ENCODE assay signal across 13 mouse cellular contexts in the genomic region with DNA sequence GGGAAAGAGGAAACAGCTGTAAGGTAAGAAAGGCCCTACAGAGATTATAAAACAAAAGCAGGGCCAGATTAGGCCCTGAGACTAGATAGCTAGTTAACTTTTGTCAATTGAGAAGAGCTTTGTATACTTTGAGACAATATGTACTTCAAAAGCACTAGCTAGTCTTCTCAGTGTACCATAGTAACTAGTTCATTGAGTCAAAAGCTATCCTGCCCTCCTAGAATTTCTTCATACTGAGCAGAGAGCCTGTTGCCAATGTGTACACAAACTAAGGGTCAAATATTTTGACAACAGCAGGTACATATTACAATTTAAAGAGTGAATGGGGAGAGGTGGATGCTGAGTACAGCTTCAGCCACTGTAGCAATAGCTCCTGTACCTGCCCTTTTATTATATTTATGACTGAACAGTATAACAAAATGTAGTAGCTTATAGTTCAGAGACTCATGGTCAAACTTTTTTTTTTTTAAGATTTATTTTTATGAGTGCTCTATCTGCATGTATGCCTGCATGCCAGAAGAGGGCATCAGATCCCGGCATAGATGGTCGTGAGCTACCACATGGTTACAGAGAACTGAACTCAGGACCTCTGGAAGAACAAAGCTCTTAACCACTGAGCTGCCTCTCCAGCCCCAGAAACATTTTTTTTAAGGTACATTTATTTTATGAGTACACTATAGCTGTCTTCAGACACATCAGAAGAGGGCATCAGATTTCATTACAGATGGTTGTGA. TPM values are rescaled to one million over a fixed set of nuclear protein-coding genes. Genes with fewer than 3 reads are reported as not detected.
DNase-seq lines count a peak whose midpoint lies in the region; ATAC-seq and TF ChIP-seq lines count a peak whose summit lies in the region.
"Had no signal": no experiment of that assay in that cellular context is flagged by ENCODE, and none has a peak within 500 bp of the region (broad histone marks: within the 10 kb centered on the region; RNA-seq: fewer than 3 reads in every experiment).

No protein-coding gene starts in this region.

- H3K36me3 ChIP-seq in lung, embryonic 14.5 days (ENCODE audit: insufficient read depth), result no peaks in the 10 kb centered on the region
- H3K36me3 ChIP-seq: heart, embryonic 12.5 days; hindbrain, embryonic 13.5 days had no signal

- H3K4me3 ChIP-seq in lung, embryonic 14.5 days (ENCODE audit: low read depth, low read length), result no peak overlapping the region
- H3K4me3 ChIP-seq: heart, embryonic 12.5 days; hindbrain, embryonic 13.5 days had no signal

- H3K4me2 ChIP-seq in lung, embryonic 14.5 days, result no peak overlapping the region
- H3K4me2 ChIP-seq: heart, embryonic 12.5 days; hindbrain, embryonic 13.5 days had no signal

- no peaks in the 10 kb centered on the region for H3K9me3 ChIP-seq in lung, embryonic 14.5 days (ENCODE audit: low read depth, low read length)
- H3K9me3 ChIP-seq: heart, embryonic 12.5 days; hindbrain, embryonic 13.5 days had no signal

- peak; percentile 66 for DNase-seq in heart, adult 11 months
- DNase-seq in heart, adult 9 months (ENCODE audit: low spot score in 2 of 2), result no peak
- DNase-seq in lung, embryonic 14.5 days, result no peak
- no peak for DNase-seq in lung, postnatal 36 days
- peak; percentile 44 for DNase-seq in ES-CJ7 (ENCODE audit: low read depth, low spot score)
- DNase-seq in induced T-regulatory cell, adult 2 months (ENCODE audit: low read depth), result peak; percentile 59
- no peak for DNase-seq in neural tube, embryonic 10.5 days (ENCODE audit: extremely low spot score, low spot score)
- no peak for DNase-seq in ovary, adult 18-20 months (ENCODE audit: low spot score)
- DNase-seq: cerebellum, postnatal 36 days; thymus, postnatal 25 days had no signal

- peak; percentile 30; the same call in 1 of the 2 replicates for TF ChIP-seq CTCF in lung, embryonic 14.5 days (IDR thresholded peaks at IDR 0.05; ENCODE audit: low read depth)

- ATAC-seq in lung, embryonic 14.5 days (ENCODE audit: insufficient read depth), result no peak
- ATAC-seq: midbrain, embryonic 16.5 days had no signal

- WGBS in lung, embryonic 14.5 days, result 65% methylated on average over 2 of the region's 2 CpGs

- H3K27ac ChIP-seq in lung, embryonic 14.5 days (ENCODE audit: low read depth), result no peak overlapping the region
- H3K27ac ChIP-seq: hindbrain, embryonic 13.5 days had no signal

- no peak overlapping the region for H3K9ac ChIP-seq in lung, embryonic 14.5 days
- H3K9ac ChIP-seq: heart, embryonic 12.5 days; hindbrain, embryonic 13.5 days had no signal

- H3K27me3 ChIP-seq in lung, embryonic 14.5 days (ENCODE audit: insufficient read depth, low read length), result no peaks in the 10 kb centered on the region
- H3K27me3 ChIP-seq: heart, embryonic 12.5 days; hindbrain, embryonic 13.5 days had no signal

- no peaks in the 10 kb centered on the region for H3K4me1 ChIP-seq in lung, embryonic 14.5 days (ENCODE audit: insufficient read depth)

RNA-seq across cellular contexts. Expression of a gene that starts 6.0 kb away (rescaled TPM):
- polyA plus RNA-seq in lung, embryonic 14.5 days (2014; fragmentation: Nextera tagmentation; extraction: Ambion mirVana), result 44.5 and 46.8 TPM in 2 replicates

RNA-seq across cellular contexts. Expression of a gene that starts 14.9 kb away (rescaled TPM):
- 446 and 450 TPM in 2 replicates for polyA plus RNA-seq in lung, embryonic 14.5 days (2014; fragmentation: Nextera tagmentation; extraction: Ambion mirVana)

RNA-seq across cellular contexts. Expression of a gene that starts 35.8 kb away (rescaled TPM):
- 14.1 and 16.8 TPM in 2 replicates for polyA plus RNA-seq in lung, embryonic 14.5 days (2014; fragmentation: Nextera tagmentation; extraction: Ambion mirVana)

Comparison
In these comparisons a context has a peak if more than half of its experiments do, and no peak if none do; other contexts are left out.
1. DNase-seq: peak in heart, adult 11 months (single experiment), ES-CJ7 (single experiment) and induced T-regulatory cell, adult 2 months (single experiment); none in heart, adult 9 months (0 of 2), lung, embryonic 14.5 days (single experiment), lung, postnatal 36 days (single experiment), neural tube, embryonic 10.5 days (single experiment) and ovary, adult 18-20 months (single experiment).